Mouse (Mus musculus): Measurements from ENCODE around the gene Otop2. TPM values are rescaled to one million over a fixed set of nuclear protein-coding genes. Genes with fewer than 3 reads are reported as not detected.

Gene Otop2
- polyA plus RNA-seq, 2 experiments, result not detected

GRCm38 (mm10) chr11:115335223-115335622 is 28.3 kb downstream of the Otop2 start:
- WGBS (ENCODE audit: insufficient replicate concordance), result 44% methylated on average over 12 of the region's 12 CpGs
- no peaks in the 10 kb centered on the region for H3K36me3 ChIP-seq (replicated peaks; ENCODE audit: control insufficient read depth, insufficient read depth, low read depth)
- no peak overlapping the region for H3K27ac ChIP-seq
- ATAC-seq (ENCODE audit: insufficient read depth) (no peak), DNase-seq (ENCODE audit: low read depth in 3 of 3, low spot score in 3 of 3) (no peak)
- H3K4me3 ChIP-seq (ENCODE audit: insufficient read depth in 1 of 2, low read depth in 2 of 2, low read length in 2 of 2), result no peak overlapping the region
- no peaks in the 10 kb centered on the region for H3K4me1 ChIP-seq (replicated peaks; ENCODE audit: control insufficient read depth in 2 of 2, insufficient read depth in 2 of 2, low read length in 1 of 2)
- no peak overlapping the region for H3K9ac ChIP-seq (replicated peaks)
- no peak for TF ChIP-seq EP300 (IDR thresholded peaks at IDR 0.05; ENCODE audit: low read depth)
- TF ChIP-seq CTCF (IDR thresholded peaks at IDR 0.05; ENCODE audit: low read depth), result no peak
- no peaks in the 10 kb centered on the region for H3K9me3 ChIP-seq (ENCODE audit: control insufficient read depth, low read length)
- no peak overlapping the region for H3K4me2 ChIP-seq (ENCODE audit: low read depth)
- H3K27me3 ChIP-seq (ENCODE audit: control insufficient read depth, insufficient read depth, low read length), result peaks cover 31% of the 10 kb centered on the region

DNA sequence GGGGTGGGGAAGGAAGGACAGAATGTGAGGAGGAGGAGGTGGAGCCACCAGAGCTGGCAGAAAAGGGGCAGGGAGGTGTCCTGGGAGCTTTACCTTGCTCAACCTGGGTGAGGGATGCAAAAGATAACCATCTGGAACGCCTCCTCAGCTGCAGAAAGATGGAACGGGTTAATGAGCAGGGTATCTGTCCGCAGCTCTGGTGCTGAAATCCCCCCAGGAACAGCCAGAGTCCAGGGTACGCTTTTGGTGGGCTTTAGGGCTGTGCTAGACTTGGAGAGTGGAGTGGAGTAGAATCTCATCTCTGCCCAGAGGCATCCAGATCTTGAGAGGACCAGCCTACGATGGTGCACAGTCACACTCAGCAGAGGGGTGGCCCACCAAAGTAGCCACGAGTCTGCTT is 29.2 kb downstream of the Otop2 start:
- Histone ChIP-seq H3K9me3 (ENCODE audit: control insufficient read depth, low read length) (no peaks in the 10 kb centered on the region), H3K9ac (replicated peaks) (no peak overlapping the region), H3K27ac (no peak overlapping the region), H3K27me3 (ENCODE audit: control insufficient read depth, insufficient read depth, low read length) (peaks cover 29% of the 10 kb centered on the region), H3K4me3 (ENCODE audit: insufficient read depth in 1 of 2, low read depth in 2 of 2, low read length in 2 of 2) (no peak overlapping the region), H3K4me2 (ENCODE audit: low read depth) (no peak overlapping the region), H3K36me3 (replicated peaks; ENCODE audit: control insufficient read depth, insufficient read depth, low read depth) (no peaks in the 10 kb centered on the region), H3K4me1 (replicated peaks; ENCODE audit: control insufficient read depth in 2 of 2, insufficient read depth in 2 of 2, low read length in 1 of 2) (no peaks in the 10 kb centered on the region)
- 17% methylated on average over 6 of the region's 6 CpGs for WGBS (ENCODE audit: insufficient replicate concordance)
- DNase-seq (ENCODE audit: low read depth in 3 of 3, low spot score in 3 of 3) (no peak), ATAC-seq (ENCODE audit: insufficient read depth) (no peak)
- TF ChIP-seq EP300 (IDR thresholded peaks at IDR 0.05; ENCODE audit: low read depth) (no peak), CTCF (IDR thresholded peaks at IDR 0.05; ENCODE audit: low read depth) (no peak)

DNA sequence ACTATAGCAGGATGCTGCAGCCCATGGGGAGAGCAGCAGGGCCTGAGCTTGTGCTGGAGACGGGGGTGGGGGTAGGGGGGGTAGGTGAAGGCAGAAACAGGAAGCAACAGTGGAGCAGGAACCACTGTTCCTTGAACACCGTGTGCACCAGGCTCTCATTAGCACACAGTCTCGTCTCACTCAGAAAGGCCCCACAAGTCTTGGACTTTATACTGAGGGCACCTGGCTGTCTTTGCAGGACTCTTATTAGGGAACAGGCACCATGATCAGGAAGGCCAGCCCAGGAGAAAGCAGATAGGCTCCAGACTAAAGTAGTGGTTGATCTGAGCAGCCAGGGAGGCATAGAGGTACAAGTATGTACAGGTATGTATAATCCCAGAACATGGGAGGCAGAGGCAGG is 30.4 kb downstream of the Otop2 start:
- H3K36me3 ChIP-seq (replicated peaks; ENCODE audit: control insufficient read depth, insufficient read depth, low read depth), result no peaks in the 10 kb centered on the region
- 17% methylated on average over 3 of the region's 3 CpGs for WGBS (ENCODE audit: insufficient replicate concordance)
- no peaks in the 10 kb centered on the region for H3K4me1 ChIP-seq (replicated peaks; ENCODE audit: control insufficient read depth in 2 of 2, insufficient read depth in 2 of 2, low read length in 1 of 2)
- ATAC-seq (ENCODE audit: insufficient read depth) (no peak), DNase-seq (ENCODE audit: low read depth in 3 of 3, low spot score in 3 of 3) (no peak)
- no peak overlapping the region for H3K9ac ChIP-seq (replicated peaks)
- H3K4me2 ChIP-seq (ENCODE audit: low read depth), result no peak overlapping the region
- H3K4me3 ChIP-seq (ENCODE audit: insufficient read depth in 1 of 2, low read depth in 2 of 2, low read length in 2 of 2), result no peak overlapping the region
- no peak overlapping the region for H3K27ac ChIP-seq
- H3K9me3 ChIP-seq (ENCODE audit: control insufficient read depth, low read length), result no peaks in the 10 kb centered on the region
- peaks cover 29% of the 10 kb centered on the region for H3K27me3 ChIP-seq (ENCODE audit: control insufficient read depth, insufficient read depth, low read length)
- TF ChIP-seq EP300 (IDR thresholded peaks at IDR 0.05; ENCODE audit: low read depth) (no peak), CTCF (IDR thresholded peaks at IDR 0.05; ENCODE audit: low read depth) (no peak)

DNA sequence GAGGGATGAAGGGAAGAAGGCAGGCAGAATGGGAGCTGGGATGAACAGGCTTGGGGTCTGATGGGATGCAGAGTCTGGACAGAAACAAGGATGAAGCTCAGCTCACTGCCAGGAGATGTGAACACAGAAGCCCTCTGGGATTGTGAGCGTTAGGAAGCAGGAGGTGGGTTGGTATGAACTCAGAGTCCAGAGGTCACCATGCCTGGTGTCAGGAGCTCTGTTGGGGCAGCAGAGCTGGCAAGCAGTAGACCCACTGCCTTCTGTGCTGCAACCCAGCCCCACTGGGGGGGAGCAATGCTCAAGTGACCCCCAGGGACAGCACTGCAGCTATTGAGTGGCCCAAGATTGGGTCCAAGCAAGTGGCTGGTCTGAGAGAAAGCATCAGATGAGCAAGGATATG is 30.9 kb downstream of the Otop2 start:
- no peaks in the 10 kb centered on the region for H3K9me3 ChIP-seq (ENCODE audit: control insufficient read depth, low read length)
- no peaks in the 10 kb centered on the region for H3K36me3 ChIP-seq (replicated peaks; ENCODE audit: control insufficient read depth, insufficient read depth, low read depth)
- TF ChIP-seq EP300 (IDR thresholded peaks at IDR 0.05; ENCODE audit: low read depth) (no peak), CTCF (IDR thresholded peaks at IDR 0.05; ENCODE audit: low read depth) (no peak)
- WGBS (ENCODE audit: insufficient replicate concordance), result 63% methylated on average over 1 of the region's 1 CpGs
- no peak overlapping the region for H3K4me3 ChIP-seq (ENCODE audit: insufficient read depth in 1 of 2, low read depth in 2 of 2, low read length in 2 of 2)
- DNase-seq (ENCODE audit: low read depth in 3 of 3, low spot score in 3 of 3), result no peak
- no peak overlapping the region for H3K4me2 ChIP-seq (ENCODE audit: low read depth)
- no peak overlapping the region for H3K27ac ChIP-seq
- ATAC-seq (ENCODE audit: insufficient read depth), result no peak
- peaks cover 29% of the 10 kb centered on the region for H3K27me3 ChIP-seq (ENCODE audit: control insufficient read depth, insufficient read depth, low read length)
- no peaks in the 10 kb centered on the region for H3K4me1 ChIP-seq (replicated peaks; ENCODE audit: control insufficient read depth in 2 of 2, insufficient read depth in 2 of 2, low read length in 1 of 2)
- H3K9ac ChIP-seq (replicated peaks), result no peak overlapping the region

- peaks cover 8% of the 10 kb centered on the region; the same call in 1 of the 2 replicates for H3K27me3 ChIP-seq (ENCODE audit: control insufficient read depth, insufficient read depth, low read length)
- no peak for DNase-seq (ENCODE audit: low read depth in 3 of 3, low spot score in 3 of 3)
- no peak for TF ChIP-seq EP300 (IDR thresholded peaks at IDR 0.05; ENCODE audit: low read depth)
- TF ChIP-seq CTCF (IDR thresholded peaks at IDR 0.05; ENCODE audit: low read depth), result no peak
- no peak overlapping the region for H3K9ac ChIP-seq (replicated peaks)
- no peak overlapping the region for H3K4me2 ChIP-seq (ENCODE audit: low read depth)
- H3K9me3 ChIP-seq (ENCODE audit: control insufficient read depth, low read length), result no peaks in the 10 kb centered on the region
- H3K4me1 ChIP-seq (replicated peaks; ENCODE audit: control insufficient read depth in 2 of 2, insufficient read depth in 2 of 2, low read length in 1 of 2), result no peaks in the 10 kb centered on the region
- no peaks in the 10 kb centered on the region for H3K36me3 ChIP-seq (replicated peaks; ENCODE audit: control insufficient read depth, insufficient read depth, low read depth)
- no peak overlapping the region for H3K27ac ChIP-seq
- no peak for ATAC-seq (ENCODE audit: insufficient read depth)
- no peak overlapping the region for H3K4me3 ChIP-seq (ENCODE audit: insufficient read depth in 1 of 2, low read depth in 2 of 2, low read length in 2 of 2)
- 38% methylated on average over 2 of the region's 2 CpGs for WGBS (ENCODE audit: insufficient replicate concordance)
These were observed 34.3 kb downstream of the Otop2 start for GRCm38 (mm10) chr11:115341246-115341645.
